Mouse (Mus musculus) ES-Bruce4 (cell line): ENCODE results near the gene Jsrp1.

Source experiments
- CTCF ChIP-seq: IDR thresholded peaks from one replicate; pipeline ENCODE4 v1.8.1; 2011; ENCODE audit warnings: low read depth, low read length
- EP300 ChIP-seq: IDR thresholded peaks from 2 replicates; pipeline ENCODE4 v1.6.1; 2011; ENCODE audit warnings: low read depth, low read length; ENCODE audit not compliant: insufficient read depth
- POLR2A ChIP-seq: IDR thresholded peaks from one replicate; pipeline ENCODE4 v1.8.1; 2011; ENCODE audit warnings: low read length; ENCODE audit not compliant: insufficient read depth

DNA sequence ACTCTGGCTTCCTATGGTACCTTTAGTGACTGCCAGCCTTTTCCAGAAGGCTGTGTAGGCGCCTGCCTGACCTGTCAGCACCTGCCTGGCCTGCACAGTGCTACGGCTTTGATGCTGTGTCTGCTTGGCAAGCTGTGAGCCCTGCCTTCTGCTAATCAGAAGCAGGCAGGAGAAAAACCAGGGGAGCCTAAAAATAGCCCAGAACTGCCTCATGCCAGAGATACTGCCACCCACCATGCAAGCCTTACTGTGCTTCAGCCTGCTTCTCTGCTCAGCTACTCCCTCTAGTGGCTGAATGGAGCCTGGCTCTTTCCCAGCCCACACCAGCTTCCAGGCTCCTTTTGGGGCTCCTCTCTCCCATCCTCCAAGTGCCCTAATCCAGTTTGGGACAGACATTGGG is 38.7 kb downstream of the Jsrp1 start:
- TF ChIP-seq CTCF, result peak; percentile 96
- TF ChIP-seq POLR2A, result no peak
- TF ChIP-seq EP300, result no peak
